Mouse (Mus musculus): Measurements from ENCODE around the gene Fam243. TPM values are rescaled to one million over a fixed set of nuclear protein-coding genes. Genes with fewer than 3 reads are reported as not detected.
A peak's percentile ranks its signal among the peaks of the same experiment; 100 is the strongest.

Gene Fam243
- total RNA-seq, 2 experiments from 2014 or later: not detected

DNA sequence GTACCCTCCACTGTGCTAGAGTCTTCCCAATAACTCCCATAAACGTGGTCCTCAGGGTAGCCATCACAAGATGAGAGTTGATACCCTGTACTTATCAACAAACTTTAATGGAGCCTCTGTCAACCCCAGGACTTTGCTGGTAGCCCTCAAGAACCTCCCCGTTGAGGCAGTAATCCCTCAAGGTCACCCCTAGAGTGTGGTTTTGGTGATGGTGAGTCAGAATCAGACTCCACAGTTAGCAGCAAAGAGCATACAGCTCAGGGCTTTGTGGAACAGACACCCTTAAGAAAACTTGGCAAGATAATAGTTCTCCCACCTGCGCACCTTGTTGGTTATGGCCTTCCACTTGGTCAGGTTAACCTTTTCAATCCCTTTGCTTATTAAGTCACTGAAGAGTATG, 880 bp downstream of the Fam243 start:
- no peak for DNase-seq (ENCODE audit: low spot score in 2 of 2)

DNA sequence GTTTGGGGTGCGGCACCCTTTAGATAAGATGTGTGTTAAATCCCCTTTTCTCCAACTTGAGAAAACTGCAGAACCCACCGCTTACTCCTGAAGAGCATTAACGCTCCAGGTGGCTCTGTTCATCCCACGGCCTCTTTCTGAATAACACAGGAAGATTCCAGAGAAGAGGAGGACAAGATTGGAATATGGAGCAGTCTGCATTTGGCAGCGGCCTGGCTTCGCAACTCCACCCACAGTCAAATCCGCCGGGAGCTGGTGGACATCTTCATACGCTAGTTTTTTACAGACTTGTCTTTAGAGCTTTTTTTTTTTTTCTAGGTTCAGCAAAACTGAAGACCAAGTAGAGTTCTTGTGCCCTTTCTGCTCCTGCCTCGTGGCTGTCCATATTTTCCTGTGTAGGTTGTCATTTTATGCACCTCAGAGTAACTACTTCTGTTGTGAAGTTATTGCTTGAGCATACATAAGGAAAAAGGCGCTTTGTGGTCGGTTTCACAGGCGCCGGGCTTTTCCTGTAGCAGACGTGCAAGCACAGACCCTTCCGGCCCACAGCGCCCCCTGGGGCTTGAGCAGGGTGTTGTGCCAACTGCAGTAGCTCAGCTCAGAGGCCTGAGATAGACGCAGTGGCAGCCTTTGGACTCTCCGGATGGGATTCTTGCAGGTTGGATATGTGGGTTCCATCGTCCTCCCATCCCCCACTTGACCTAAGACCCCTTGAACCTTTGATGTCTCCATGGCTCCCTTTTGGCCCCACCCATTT, 1.7 kb downstream of the Fam243 start:
- peak; percentile 54 to 66 for DNase-seq (ENCODE audit: low spot score in 2 of 2)

DNA sequence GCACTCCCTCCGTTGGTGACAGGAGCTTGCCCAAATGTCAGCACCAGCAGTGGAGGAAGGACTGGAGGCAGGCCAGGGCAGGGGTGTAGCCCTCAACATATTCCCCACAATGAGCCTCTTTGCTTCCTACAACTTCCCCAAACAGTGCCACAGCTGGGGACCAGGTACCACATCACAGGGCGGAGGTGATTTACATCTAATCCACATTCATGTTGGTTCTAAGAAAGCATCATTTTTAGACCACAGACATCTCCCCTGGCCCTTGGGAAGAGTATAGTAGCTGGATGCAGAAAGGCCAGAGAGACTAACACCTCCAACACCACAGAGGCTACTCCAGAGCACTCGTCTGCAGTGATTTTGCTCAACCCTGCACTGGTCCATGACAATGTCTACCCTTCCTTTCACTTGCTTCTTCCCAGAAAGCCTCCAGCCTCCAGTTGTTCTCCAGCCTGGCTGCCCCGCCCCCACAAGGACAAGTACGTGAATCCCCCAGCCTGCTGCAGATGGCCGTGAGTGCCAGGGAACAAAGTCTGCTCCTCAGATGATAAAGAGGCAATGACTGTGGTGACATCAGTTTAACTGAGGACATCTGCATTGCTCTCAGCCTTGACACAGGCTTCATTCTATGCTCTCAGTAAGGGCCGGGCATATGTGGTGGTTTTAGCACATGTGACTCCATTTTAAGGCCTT, 5.0 kb downstream of the Fam243 start:
- DNase-seq (ENCODE audit: low spot score in 2 of 2): no peak

DNA sequence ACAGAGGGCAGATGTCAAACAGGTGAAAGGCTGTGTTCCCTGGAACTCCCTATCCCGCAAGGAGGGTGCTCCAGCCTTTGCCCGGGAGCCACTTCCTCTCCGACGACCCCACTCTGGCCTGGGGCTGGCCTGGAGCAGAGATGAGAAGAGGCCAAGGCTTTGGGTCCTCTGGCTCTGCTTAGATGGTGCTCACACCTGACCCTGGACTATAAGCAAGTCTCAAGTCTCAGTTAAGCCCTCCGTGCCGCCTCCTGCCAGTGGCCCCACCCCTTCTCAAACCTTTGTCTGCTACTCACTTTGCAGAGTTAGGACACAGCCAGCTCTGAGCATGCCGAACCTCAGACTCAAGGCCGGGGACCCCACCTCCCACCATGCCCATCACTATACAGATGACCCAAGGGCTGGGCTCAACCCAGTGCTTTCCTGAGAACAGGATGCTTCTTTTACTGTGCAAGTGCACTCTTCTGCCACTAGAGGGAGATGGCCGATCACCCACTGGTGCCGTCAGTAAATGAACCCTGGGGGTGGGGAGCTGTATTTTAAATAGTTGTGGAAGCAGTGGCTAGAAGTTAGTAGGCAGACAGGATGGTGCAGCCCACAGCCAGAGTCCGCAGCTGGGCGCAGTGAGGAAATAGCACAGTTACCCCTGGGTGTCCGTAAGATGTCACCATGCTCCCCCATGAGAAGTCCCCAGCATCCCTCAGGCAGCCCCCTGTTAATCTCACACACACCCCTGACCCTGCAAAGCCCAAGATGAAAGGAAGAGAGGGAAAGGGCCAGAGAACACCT, 7.1 kb downstream of the Fam243 start:
- DNase-seq (ENCODE audit: low spot score in 2 of 2): peak in 1 of 2 experiments; percentile 33

DNA sequence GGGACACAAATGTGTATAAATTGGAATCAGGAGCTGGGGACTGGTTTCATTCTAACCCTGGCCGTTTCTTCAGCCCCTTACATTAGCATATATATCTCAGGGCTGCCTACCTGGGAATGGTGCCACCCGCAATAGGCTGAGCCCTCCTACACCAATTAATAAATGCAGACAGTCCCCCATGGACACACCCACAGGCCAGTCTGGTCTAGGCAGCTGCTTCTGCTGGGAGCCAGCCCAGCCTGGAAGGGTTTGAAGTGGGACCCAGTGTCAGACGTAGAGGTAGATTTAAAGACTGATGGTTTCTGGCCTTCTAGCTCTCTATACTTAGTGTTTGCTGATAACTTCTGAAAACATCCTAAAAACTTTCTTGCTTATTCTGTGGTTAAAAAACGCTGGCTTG, 12.1 kb downstream of the Fam243 start:
- DNase-seq (ENCODE audit: low spot score in 2 of 2): no peak

DNA sequence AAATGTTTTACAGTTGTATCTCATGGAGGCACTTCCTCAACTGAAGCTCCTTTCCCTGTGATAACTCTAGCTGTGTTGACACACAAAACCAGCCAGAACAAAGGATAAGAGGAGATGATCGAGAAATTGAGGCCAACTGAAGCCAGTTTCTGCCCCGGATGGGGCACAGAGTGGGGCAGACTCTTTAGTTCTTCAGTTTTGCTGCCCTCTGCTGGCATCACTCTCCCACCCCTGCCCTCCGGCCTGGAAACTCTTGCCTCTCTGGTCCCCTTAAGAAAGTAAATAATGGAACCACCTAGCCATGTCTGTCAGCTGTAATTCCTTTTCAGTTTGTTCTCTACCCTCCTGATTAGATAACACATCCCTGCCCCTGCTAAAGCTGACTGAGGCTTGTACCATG, 13.3 kb downstream of the Fam243 start:
- DNase-seq (ENCODE audit: low spot score in 2 of 2): no peak

DNA sequence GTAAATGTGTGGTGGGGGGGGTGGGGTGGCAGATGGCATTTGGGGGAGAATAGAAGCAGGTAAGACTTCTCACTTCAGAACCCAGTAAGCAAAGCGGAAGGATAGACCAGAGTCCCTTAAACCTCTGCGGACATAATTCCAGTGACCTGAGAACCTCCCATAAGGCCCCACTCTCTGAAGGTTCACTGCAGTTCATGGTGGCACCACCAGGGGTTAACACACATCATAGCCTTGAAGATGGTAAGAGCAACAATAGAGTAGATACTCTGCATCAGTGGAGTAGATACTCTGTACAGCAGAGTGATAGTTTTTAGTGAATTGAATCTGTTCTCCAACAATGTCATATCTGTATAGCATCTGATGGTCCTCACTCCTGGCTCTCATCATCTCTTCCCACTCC, 15.7 kb downstream of the Fam243 start:
- no peak for DNase-seq (ENCODE audit: low spot score in 2 of 2)

DNA sequence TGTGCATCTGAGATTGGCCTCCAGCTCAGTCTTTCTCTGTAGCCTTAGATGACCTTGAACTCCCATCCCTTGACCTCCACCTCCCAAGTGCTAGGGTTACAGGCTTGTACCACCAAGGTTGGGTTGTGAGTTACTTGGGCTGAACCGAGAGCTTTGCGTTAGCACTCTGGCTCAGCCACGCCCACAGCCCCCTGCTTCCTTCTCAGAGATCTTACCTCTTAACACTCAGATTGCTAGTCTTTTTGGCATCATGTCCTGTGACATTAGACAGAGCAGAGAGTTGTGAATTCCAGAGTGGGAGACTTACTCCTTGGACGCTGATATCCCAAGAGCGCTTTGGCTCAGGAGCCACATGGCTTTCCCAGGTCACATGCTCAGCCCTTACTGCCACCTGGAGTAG, 18.7 kb downstream of the Fam243 start:
- DNase-seq (ENCODE audit: low spot score in 2 of 2): no peak

DNA sequence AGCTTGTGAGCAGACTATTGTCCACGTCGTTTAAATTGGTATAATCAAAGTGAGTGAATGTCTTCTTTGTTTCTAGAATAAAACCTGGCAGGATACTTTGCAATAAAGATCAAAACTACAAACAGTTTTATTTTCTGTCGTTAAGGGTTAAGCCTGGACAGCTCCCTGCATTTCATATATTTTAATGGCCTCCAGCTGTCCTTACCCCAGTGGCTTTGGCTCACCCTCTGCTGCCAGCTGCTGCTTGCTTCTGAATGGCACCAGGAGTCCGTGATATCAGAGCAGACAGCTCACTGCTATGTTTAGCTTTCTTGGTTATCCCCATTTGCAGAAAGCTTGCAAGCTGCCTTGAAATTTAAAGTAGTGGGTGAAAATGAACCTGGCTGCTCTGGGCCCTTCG, 19.3 kb downstream of the Fam243 start:
- peak in 1 of 2 experiments; percentile 46 for DNase-seq (ENCODE audit: low spot score in 2 of 2)

DNA sequence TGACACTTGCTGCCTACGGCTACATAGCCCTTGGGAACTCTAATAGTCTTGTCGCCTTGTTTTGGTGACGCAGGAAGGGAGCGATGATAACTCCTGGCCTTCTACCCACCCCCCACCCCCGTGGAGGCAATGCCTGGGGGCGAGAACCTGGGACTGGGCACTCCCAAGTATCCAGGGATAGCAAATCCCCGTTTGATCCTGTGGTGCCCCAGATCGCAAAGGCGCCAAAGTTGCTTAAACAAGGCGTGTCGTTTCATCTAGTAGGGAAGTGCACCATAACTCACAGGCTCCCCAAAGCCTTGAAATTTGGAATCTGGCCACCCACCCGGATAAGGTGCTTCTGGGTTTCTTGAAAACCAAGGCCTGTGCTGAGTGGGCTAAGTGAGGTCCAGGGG, 19.8 kb downstream of the Fam243 start:
- DNase-seq (ENCODE audit: low spot score in 2 of 2): peak in 1 of 2 experiments; percentile 41

DNA sequence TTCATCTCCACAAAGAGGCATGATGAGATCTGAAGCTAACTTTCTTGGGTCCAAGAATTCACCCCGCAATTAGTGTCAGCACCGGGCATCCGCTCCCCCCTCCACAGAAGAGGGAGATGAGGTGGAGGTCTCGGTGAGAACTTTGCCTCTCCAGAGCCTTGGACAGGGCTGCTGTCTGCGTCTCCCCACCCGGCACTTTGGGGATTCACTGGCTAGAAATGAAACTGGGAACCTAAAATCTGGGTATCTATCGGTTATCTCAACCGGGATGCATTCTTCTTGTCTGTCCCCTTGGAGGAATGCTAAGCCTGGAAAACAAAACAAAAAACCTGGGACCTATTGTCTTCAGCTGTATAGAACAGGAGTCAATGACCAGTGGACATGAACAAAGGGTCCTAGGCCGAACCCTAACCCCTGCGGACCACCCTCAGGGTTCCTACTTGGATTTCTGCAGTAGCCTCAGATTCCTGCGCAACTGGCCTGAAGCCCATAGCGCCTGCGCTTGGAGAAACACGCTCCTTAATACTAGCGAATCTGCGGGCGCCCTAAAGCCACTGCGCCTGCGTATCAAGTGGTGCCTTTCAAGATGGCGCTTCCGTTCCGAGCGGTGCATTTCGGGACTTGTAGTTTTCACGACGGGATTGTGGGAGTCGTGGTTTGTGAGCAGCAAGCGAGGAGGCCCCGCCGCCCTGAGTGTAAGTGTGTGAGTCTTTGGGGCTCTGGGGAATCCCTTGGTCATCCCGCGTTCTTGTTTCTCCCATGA, 20.4 kb downstream of the Fam243 start, which contains the start of gene Smim11:
TSS of gene Smim11 (plus strand) at position 638 of the 763 bp plus-strand sequence.
- peak; percentile 76 to 91 for DNase-seq (ENCODE audit: low spot score in 2 of 2)

DNA sequence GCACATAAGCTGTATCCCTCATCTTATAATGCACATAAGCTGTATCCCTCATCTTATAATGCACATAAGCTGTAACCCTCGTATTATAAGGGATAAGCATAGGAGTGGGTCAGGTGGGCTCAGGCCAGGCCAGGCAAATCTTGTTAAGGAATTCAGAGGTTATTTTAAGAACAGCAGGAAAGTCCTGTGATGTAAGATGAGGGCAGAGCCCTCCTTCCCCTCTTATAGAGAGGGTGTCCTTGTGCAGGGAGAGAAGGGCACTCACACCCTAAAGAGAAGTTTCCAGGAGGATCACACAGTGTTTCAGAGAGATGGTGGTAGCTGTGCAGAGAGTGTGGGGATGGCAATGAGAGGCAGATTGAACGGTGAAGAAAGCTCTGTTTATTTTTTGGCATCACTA, 25.9 kb downstream of the Fam243 start:
- DNase-seq (ENCODE audit: low spot score in 2 of 2): no peak

DNA sequence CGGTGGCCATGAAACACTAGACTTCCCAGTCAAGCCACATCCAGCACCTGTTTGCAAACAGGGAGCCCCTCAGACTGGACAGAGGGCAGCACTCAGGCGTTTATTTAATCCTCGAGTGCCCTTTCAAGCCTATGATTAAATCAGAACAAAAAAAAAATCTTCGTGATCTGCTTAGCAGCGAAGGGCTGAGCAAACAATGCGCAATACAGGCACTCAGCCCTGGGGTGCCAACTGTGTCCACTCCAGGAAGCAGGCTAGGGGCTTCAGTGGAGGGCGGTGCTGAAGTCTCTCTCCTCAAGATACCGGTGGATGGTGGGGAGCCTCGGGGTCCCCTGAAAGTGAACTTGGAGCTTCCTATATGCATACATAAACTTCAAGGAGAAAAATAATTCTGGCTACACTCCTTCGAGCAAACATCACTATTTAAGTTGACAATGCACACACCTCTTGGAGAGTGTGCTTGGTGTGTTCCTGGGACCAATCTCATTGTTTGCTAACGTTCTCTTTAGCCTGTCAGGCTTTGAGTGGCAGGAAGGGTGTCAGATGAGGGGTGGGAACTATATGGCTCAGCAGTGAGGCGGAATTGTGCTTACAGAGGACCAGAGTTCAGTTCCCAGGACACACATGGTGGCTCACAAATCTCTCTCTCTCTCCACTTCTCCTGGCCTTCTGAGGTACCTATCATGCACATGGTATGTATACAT, 26.8 kb downstream of the Fam243 start:
- DNase-seq (ENCODE audit: low spot score in 2 of 2): no peak

DNA sequence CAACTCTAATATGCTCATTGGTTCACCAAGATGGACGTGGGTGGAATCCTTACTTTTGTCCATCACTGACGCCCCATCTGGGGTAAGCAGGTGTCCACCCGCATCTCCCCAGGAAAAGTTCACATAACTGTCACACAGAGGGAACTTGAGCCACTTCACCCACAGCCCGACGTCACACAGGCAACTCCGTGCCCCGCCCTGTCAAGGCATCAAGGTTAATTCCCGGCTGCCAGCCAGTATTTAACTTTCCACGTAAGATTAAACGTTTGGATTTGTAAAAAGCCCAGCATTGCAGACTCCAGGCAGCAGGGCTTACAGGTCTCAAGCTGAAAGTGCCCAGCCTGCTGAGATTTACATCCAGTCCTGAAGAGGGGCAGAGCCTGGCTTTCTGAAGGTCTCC, 29.1 kb downstream of the Fam243 start, which contains the start of gene Kcne2:
TSS of gene Kcne2 (plus strand) at position 289 of the 400 bp plus-strand sequence.
- DNase-seq (ENCODE audit: low spot score in 2 of 2): no peak

DNA sequence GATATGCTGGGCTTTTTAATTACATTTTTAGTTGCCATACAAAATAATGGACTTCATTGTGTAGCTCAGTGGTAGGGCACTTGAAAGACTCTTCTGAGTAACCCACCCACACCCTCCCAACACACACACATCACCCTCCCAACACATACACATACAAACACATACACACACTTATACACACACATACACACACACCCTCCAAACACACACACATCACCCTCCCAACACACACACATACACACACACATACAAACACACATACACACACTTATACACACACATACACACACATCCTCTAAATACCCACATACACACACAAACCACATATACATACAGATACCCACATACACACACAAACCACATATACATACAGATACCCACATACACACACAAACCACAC, 31.2 kb downstream of the Fam243 start:
- no peak for DNase-seq (ENCODE audit: low spot score in 2 of 2)

DNA sequence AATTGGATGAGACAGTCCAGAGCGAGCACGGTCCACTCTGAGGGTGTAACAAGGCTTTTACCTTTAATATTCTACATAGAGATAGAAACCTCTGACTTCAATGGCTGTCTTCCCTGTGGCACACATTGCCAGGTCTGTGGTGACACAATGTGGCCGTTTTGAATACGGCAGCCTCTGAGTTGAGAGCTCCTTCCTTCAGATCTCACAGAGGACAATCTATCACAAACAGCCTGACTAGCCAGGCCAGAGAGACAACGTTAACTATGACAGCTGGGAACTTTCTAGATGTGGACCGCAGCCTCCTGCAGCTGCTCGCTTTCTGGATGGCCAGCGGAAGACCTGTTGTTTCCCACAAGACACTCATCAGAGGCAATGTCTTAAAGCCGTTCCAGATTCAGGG, 32.5 kb downstream of the Fam243 start:
- no peak for DNase-seq (ENCODE audit: low spot score in 2 of 2)

DNA sequence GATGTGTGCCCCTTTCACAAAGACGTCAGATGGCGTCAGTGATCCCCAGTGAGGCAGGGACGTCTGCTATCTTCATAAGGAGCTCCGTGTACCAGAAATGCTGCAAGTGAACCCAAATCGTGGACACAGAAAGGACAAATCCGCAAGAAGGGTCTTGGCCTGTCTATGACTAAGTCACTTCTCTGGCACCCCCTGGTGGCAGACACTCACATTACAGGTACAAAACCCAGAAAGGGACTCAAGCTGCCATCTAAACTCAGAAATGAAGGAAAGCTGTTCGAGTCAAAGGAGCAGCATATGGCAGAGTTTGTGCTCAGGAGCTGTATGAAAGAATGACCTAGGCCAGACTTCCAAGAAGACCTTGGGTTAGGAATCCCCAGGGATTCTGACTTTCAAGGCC, 34.6 kb downstream of the Fam243 start:
- peak; percentile 82 to 87 for DNase-seq (ENCODE audit: low spot score in 2 of 2)

DNA sequence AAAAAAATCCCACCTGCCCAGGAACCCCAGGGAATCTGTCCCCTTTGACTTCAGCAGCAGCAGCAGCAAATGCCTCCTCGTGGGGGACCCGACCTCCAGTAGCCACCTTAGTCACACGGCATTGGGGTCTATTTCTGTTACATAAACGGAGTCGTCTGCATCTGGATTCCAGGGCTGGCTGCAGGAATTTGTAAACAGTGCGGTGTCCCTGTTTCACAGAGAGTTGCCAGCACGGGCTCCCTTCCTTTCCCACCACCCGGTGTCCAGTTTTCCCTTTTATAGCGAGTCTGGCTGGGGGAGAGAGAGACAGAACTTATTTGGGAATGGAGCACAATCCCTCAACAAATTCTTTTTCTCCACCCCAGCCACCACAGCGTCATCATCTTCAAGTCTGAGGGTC, 36.2 kb downstream of the Fam243 start:
- no peak for DNase-seq (ENCODE audit: low spot score in 2 of 2)

DNA sequence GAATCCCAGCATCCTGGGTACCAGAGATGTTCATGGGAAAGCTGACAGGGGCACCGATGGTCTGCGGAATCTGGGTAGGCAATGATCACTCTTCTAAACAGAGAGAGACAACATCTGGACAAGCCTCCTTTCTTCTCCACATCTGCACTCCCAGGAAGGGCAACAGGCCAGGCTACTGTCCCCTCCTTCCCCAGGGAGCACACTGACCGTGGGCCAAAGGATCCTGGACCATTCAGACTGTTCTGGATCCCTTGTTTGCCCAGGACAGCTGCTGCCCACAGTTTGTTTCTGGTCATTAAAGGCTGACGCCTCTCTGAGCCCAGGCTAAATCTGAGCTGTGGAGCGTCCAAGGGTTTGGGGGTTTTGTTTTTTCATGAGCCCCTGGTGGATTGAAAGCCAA, 38.6 kb downstream of the Fam243 start:
- peak in 1 of 2 experiments; percentile 44 for DNase-seq (ENCODE audit: low spot score in 2 of 2)

DNA sequence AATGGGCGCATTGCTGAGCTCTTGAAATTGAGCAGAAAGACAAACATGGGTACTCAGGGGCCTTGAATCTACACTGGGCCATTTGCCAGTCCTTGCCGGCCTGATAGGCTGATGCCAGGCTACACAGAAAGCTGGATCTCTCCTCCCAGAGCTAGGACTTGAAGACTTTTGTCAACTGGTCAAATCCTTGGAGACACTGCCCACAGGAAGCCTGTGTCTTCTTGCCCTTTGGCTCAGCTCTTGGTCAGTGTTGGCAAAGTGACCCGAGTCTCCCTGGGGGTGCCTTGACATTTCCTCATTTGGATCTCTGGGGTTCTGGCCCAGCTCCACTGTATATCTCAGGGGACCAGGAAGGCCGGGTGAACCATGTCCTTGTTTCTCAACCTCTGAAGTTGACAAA, 45.7 kb downstream of the Fam243 start:
- no peak for DNase-seq (ENCODE audit: low spot score in 2 of 2)

Measured in gastrocnemius, postnatal 4 days (tissue).